27 mouse cellular contexts compared by ENCODE assay signal in genomic region chr4:120556592-120556991, GRCm38 (mm10). TPM values are rescaled to one million over a fixed set of nuclear protein-coding genes. Genes with fewer than 3 reads are reported as not detected.
DNase-seq lines count a peak whose midpoint lies in the region; ATAC-seq and TF ChIP-seq lines count a peak whose summit lies in the region.
"Had no signal": no experiment of that assay in that cellular context is flagged by ENCODE, and none has a peak within 500 bp of the region (broad histone marks: within the 10 kb centered on the region; RNA-seq: fewer than 3 reads in every experiment).

No protein-coding gene starts in this region.

- TF ChIP-seq EP300 in lung, postnatal 0 days (IDR thresholded peaks at IDR 0.05), result peak; percentile 64

- 62% methylated on average over 6 of the region's 6 CpGs for WGBS in lung, postnatal 0 days
- WGBS in hindbrain, embryonic 12.5 days, result 92% methylated on average over 6 of the region's 6 CpGs

- DNase-seq in fat pad, adult 2 months (ENCODE audit: extremely low read depth, low read depth, low spot score), result peak; percentile 90
- DNase-seq in gonadal fat pad, adult 2 months (ENCODE audit: low read depth), result peak; percentile 89
- DNase-seq in lung, postnatal 0 days (ENCODE audit: low spot score), result peak; percentile 75
- peak; percentile 65 for DNase-seq in lung, postnatal 36 days
- DNase-seq in urinary bladder, postnatal 36 days (ENCODE audit: low spot score in 2 of 2), result no peak
- DNase-seq: adrenal gland, adult 2 months; adrenal gland, postnatal 14 days; cerebellum, adult 11 months; cerebellum, adult 2 months; cerebellum, adult 9-11 months; cerebellum, postnatal 25 days; gastrocnemius, postnatal 25 days; heart, adult 18-20 months; heart, postnatal 14 days; heart, postnatal 4 days had no signal

- H3K4me3 ChIP-seq in lung, postnatal 0 days (ENCODE audit: low read depth, low read length), result no peak overlapping the region
- no peak overlapping the region for H3K4me3 ChIP-seq in hindbrain, embryonic 12.5 days
- H3K4me3 ChIP-seq: embryonic facial prominence, embryonic 12.5 days; embryonic facial prominence, embryonic 15.5 days; forebrain, embryonic 12.5 days; forebrain, embryonic 15.5 days; heart, embryonic 10.5 days; heart, embryonic 13.5 days; hindbrain, embryonic 15.5 days had no signal

- H3K27me3 ChIP-seq in lung, postnatal 0 days (replicated peaks; ENCODE audit: insufficient read depth, low read length), result no peaks in the 10 kb centered on the region
- no peaks in the 10 kb centered on the region for H3K27me3 ChIP-seq in hindbrain, embryonic 12.5 days
- H3K27me3 ChIP-seq: embryonic facial prominence, embryonic 12.5 days; embryonic facial prominence, embryonic 15.5 days; forebrain, embryonic 12.5 days; forebrain, embryonic 15.5 days; heart, embryonic 13.5 days; hindbrain, embryonic 15.5 days had no signal

- H3K4me2 ChIP-seq in lung, postnatal 0 days (replicated peaks; ENCODE audit: low read depth, low read length), result no peak overlapping the region
- H3K4me2 ChIP-seq in hindbrain, embryonic 12.5 days (replicated peaks), result no peak overlapping the region
- H3K4me2 ChIP-seq: embryonic facial prominence, embryonic 12.5 days; embryonic facial prominence, embryonic 15.5 days; forebrain, embryonic 12.5 days; forebrain, embryonic 15.5 days; heart, embryonic 13.5 days; hindbrain, embryonic 15.5 days had no signal

- no peak overlapping the region for H3K9ac ChIP-seq in lung, postnatal 0 days (replicated peaks; ENCODE audit: low read depth)
- no peak overlapping the region for H3K9ac ChIP-seq in hindbrain, embryonic 12.5 days
- H3K9ac ChIP-seq: embryonic facial prominence, embryonic 12.5 days; embryonic facial prominence, embryonic 15.5 days; forebrain, embryonic 12.5 days; forebrain, embryonic 15.5 days; heart, embryonic 13.5 days; hindbrain, embryonic 15.5 days had no signal

- ATAC-seq in lung, postnatal 0 days, result peak; percentile 88
- no peak for ATAC-seq in hindbrain, embryonic 12.5 days (ENCODE audit: low FRiP score)
- ATAC-seq: CD4-positive, CD25-positive, alpha-beta regulatory T cell, adult 4 months; forebrain, embryonic 15.5 days had no signal

- no peaks in the 10 kb centered on the region for H3K4me1 ChIP-seq in lung, postnatal 0 days (ENCODE audit: insufficient read depth, low read depth, low read length)
- H3K4me1 ChIP-seq in hindbrain, embryonic 12.5 days, result no peaks in the 10 kb centered on the region
- H3K4me1 ChIP-seq: embryonic facial prominence, embryonic 12.5 days; embryonic facial prominence, embryonic 15.5 days; forebrain, embryonic 12.5 days; forebrain, embryonic 15.5 days; heart, embryonic 10.5 days; hindbrain, embryonic 15.5 days had no signal

- no peak overlapping the region for H3K27ac ChIP-seq in lung, postnatal 0 days (ENCODE audit: low read length)
- no peak overlapping the region for H3K27ac ChIP-seq in hindbrain, embryonic 12.5 days
- H3K27ac ChIP-seq: embryonic facial prominence, embryonic 12.5 days; embryonic facial prominence, embryonic 15.5 days; forebrain, embryonic 12.5 days; forebrain, embryonic 15.5 days; heart, embryonic 10.5 days; heart, embryonic 13.5 days; hindbrain, embryonic 15.5 days had no signal

- H3K36me3 ChIP-seq in lung, postnatal 0 days (ENCODE audit: insufficient read depth, low read length), result peaks cover 37% of the 10 kb centered on the region
- peaks cover 82% of the 10 kb centered on the region for H3K36me3 ChIP-seq in hindbrain, embryonic 12.5 days

- no peak for TF ChIP-seq CTCF in lung, postnatal 0 days (IDR thresholded peaks at IDR 0.05)

- H3K9me3 ChIP-seq in lung, postnatal 0 days (ENCODE audit: low read length), result no peaks in the 10 kb centered on the region
- no peaks in the 10 kb centered on the region for H3K9me3 ChIP-seq in hindbrain, embryonic 12.5 days (replicated peaks)
- H3K9me3 ChIP-seq: embryonic facial prominence, embryonic 12.5 days; embryonic facial prominence, embryonic 15.5 days; forebrain, embryonic 12.5 days; forebrain, embryonic 15.5 days; heart, embryonic 10.5 days; heart, embryonic 13.5 days; hindbrain, embryonic 15.5 days had no signal

RNA-seq across cellular contexts. Expression of gene Ctps, which starts 13.5 kb away (rescaled TPM):
- 10.8 and 11.2 TPM in 2 replicates for polyA plus RNA-seq in gonadal fat pad, adult 2 months (2012; rRNA removed)
- 38.5 and 65.1 TPM in 2 replicates for polyA plus RNA-seq in lung, postnatal 0 days (2015; fragmentation: Nextera tagmentation; extraction: Ambion mirVana)
- 91.0 and 93.0 TPM in 2 replicates for polyA plus RNA-seq in hindbrain, embryonic 12.5 days (2016; fragmentation: Nextera tagmentation; extraction: Ambion mirVana)

RNA-seq across cellular contexts. Expression of gene Slfnl1, which starts 24.6 kb away (rescaled TPM):
- polyA plus RNA-seq in gonadal fat pad, adult 2 months (2012; rRNA removed), result 3.8 and 3.9 TPM in 2 replicates
- 0.10 TPM in 1 of 2 replicates, not detected in the other for polyA plus RNA-seq in lung, postnatal 0 days (2015; fragmentation: Nextera tagmentation; extraction: Ambion mirVana)
- polyA plus RNA-seq in hindbrain, embryonic 12.5 days (2016; fragmentation: Nextera tagmentation; extraction: Ambion mirVana), result not detected in 2 replicates
- polyA plus RNA-seq: CD4-positive, CD25-positive, alpha-beta regulatory T cell, adult 4 months; embryonic facial prominence, embryonic 12.5 days; forebrain, embryonic 12.5 days; forebrain, embryonic 15.5 days had no signal

RNA-seq across cellular contexts. Expression of gene Gm8439, which starts 32.0 kb away (rescaled TPM):
- polyA plus RNA-seq in gonadal fat pad, adult 2 months (2012; rRNA removed), result 10.4 and 12.4 TPM in 2 replicates
- polyA plus RNA-seq in lung, postnatal 0 days (2015; fragmentation: Nextera tagmentation; extraction: Ambion mirVana), result not detected in 2 replicates
- not detected in 2 replicates for polyA plus RNA-seq in hindbrain, embryonic 12.5 days (2016; fragmentation: Nextera tagmentation; extraction: Ambion mirVana)
- polyA plus RNA-seq: adrenal gland, adult 2 months; C2C12; cerebellum, adult 2 months; embryonic facial prominence, embryonic 12.5 days; embryonic facial prominence, embryonic 15.5 days; forebrain, embryonic 12.5 days; forebrain, embryonic 15.5 days; heart, embryonic 16.5 days; hindbrain, embryonic 11.5 days; hindbrain, embryonic 15.5 days had no signal

Comparison
In these comparisons a context has a peak if more than half of its experiments do, and no peak if none do; other contexts are left out.
1. DNase-seq: peak in fat pad, adult 2 months (single experiment), gonadal fat pad, adult 2 months (single experiment), lung, postnatal 0 days (single experiment) and lung, postnatal 36 days (single experiment); none in urinary bladder, postnatal 36 days (0 of 2).
2. RNA of gene Gm8439, which starts 32.0 kb away (polyA plus RNA-seq): 10.4 to 12.4 TPM in gonadal fat pad, adult 2 months; not detected in lung, postnatal 0 days and not detected in hindbrain, embryonic 12.5 days; every median in the first group is over 10 times any median in the second.